Mouse (Mus musculus) hindbrain, postnatal 0 days (tissue): ENCODE measurements around the gene Gm6583. TPM values are rescaled to one million over a fixed set of nuclear protein-coding genes. Genes with fewer than 3 reads are reported as not detected.

Source experiments
- ATAC-seq: fragments of 200-750 bp; cut with Nextera tagmentation; 2 replicates; pipeline ENCODE4 v1.8.0; 2017; ENCODE audit warnings: mild to moderate bottlenecking, moderate TSS enrichment, moderate library complexity
- DNase-seq: peaks from one replicate; pipeline ENCODE4 v3.0.0-alpha.2; 2015; ENCODE audit warnings: low spot score
- H3K27ac ChIP-seq: fragments of 300-500 bp; sonication (generic); 2 replicates; pipeline ENCODE4 v1.5.1; 2014; ENCODE audit warnings: mild to moderate bottlenecking
- H3K27me3 ChIP-seq: fragments of 300-500 bp; sonication (generic); 2 replicates; pipeline ENCODE4 v1.6.1; 2014; ENCODE audit warnings: low read length, mixed read lengths; ENCODE audit not compliant: insufficient read depth
- H3K36me3 ChIP-seq: fragments of 300-500 bp; sonication (generic); 2 replicates; pipeline ENCODE4 v1.6.1; 2014; ENCODE audit warnings: low read length, mixed read lengths; ENCODE audit not compliant: insufficient read depth
- H3K4me1 ChIP-seq: fragments of 300-500 bp; sonication (generic); 2 replicates; pipeline ENCODE4 v1.6.1; 2014; ENCODE audit warnings: antibody characterized with exemption, low read length, mixed read lengths; ENCODE audit not compliant: insufficient read depth
- H3K4me2 ChIP-seq: fragments of 300-500 bp; sonication (generic); 2 replicates; pipeline ENCODE4 v1.6.1; 2014; ENCODE audit warnings: low read depth, mild to moderate bottlenecking, low read length, moderate library complexity, mixed read lengths
- H3K4me3 ChIP-seq: fragments of 300-500 bp; sonication (generic); 2 replicates; pipeline ENCODE4 v1.5.1; 2014; ENCODE audit warnings: low read length
- H3K9ac ChIP-seq: fragments of 300-500 bp; sonication (generic); replicated peaks from 2 replicates; pipeline ENCODE4 v1.6.1; 2014; ENCODE audit warnings: mild to moderate bottlenecking, low read length, moderate library complexity, mixed read lengths
- H3K9me3 ChIP-seq: fragments of 300-500 bp; sonication (generic); 2 replicates; pipeline ENCODE4 v1.6.1; 2016; ENCODE audit warnings: low read length, mixed read lengths
- CTCF ChIP-seq: IDR thresholded peaks from 2 replicates; pipeline ENCODE4 v1.5.1; 2016; ENCODE audit warnings: antibody characterized with exemption, control low read depth, low read depth
- WGBS: fragments of 180-500 bp; shearing (Covaris S2); extraction: QIAGEN DNeasy Blood & Tissue Kit; methylation state at CpG from one replicate; pipeline ENCODE4 v1.1.7; 2014; 5-methylcytosine and 5-hydroxymethylcytosine counted together
- polyA plus RNA-seq: library from polyadenylated mRNA; unstranded; fragments of >200 nt; fragmentation: Nextera tagmentation; extraction: Ambion mirVana; gene quantifications from 2 replicates; pipeline ENCODE4 v1.2.1, GENCODE M21; 2015
- total RNA-seq: library from RNA; depleted of rRNA; stranded (reverse); fragments of >200 nt; gene quantifications from 2 replicates; pipeline ENCODE4 v1.2.3, GENCODE M21; 2014

Gene Gm6583
- total and polyA plus RNA-seq, 2 experiments from 2014 or later, result 0.06 TPM; not detected in 1

DNA sequence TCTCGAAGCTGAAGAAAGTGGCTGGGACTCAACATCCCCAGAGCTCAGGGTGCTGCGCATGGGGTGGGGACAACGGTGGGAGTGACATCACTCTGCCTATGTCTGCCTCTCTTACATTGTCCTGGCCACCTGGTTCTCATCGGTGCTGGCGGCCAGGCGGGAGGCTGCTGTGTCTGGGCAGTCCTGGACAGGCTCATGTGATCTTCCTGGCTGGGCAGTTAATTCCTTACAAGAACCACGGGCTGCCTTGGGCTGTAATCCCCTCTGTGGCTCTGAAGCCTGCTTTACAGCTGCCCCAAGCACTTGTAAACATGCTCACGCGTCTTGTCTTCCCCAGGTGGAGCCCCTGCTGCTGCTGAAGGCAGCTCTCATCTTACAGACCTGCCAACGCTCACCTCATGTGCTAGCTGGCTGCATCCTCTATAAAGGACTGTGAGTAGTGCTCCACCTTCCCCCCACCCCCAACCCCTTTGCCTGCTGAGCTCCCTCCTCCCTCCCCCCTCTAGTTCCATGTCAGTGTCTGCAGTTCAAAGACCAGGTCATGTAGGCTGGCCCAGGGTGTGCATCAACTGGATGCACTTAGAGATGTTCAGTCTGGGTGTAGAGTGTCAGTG lies 8.5 kb upstream of the Gm6583 start:
- Histone ChIP-seq H3K9me3 (0 out of 2 replicates have a peak, but pooled peaks cover 2% of the 10 kb centered on the region), H3K27ac (no peak overlapping the region), H3K4me3 (no peak overlapping the region), H3K4me1 (peaks cover 6% of the 10 kb centered on the region; the same call in 1 of the 2 replicates), H3K9ac (no peak overlapping the region), H3K4me2 (no peak overlapping the region), H3K36me3 (peaks cover 19% of the 10 kb centered on the region; the same call in 1 of the 2 replicates), H3K27me3 (no peaks in the 10 kb centered on the region)
- no peak for ATAC-seq
- no peak for TF ChIP-seq CTCF
- 67% methylated on average over 10 of the region's 10 CpGs for WGBS
- no peak for DNase-seq

DNA sequence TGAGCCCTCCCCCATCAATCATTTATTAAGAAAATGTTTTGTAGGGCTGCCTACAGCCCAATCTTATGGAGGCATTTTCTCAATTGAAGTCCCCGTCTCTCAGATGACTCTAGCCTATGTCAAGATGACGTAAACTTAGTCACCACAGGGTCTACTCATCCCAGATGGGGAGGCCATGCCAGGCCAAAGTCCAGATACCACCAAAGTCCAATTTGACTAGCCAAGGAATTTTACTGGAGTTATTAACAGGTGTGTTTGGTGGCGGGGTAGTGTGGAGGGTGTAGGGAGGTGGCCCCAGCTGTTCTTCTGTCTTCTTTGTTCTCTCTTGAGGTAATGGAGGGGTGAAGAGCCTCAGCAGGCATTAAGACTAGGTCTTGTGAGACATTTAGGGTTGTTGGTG lies 4.2 kb upstream of the Gm6583 start:
- WGBS, result 98% methylated on average over 3 of the region's 3 CpGs
- no peak overlapping the region for H3K4me3 ChIP-seq
- TF ChIP-seq CTCF, result no peak
- no peak overlapping the region for H3K27ac ChIP-seq
- H3K4me1 ChIP-seq, result no peaks in the 10 kb centered on the region
- H3K9me3 ChIP-seq, result 0 out of 2 replicates have a peak, but pooled peaks cover 2% of the 10 kb centered on the region
- ATAC-seq (no peak), DNase-seq (no peak)
- H3K36me3 ChIP-seq, result peaks cover 17% of the 10 kb centered on the region; the same call in 1 of the 2 replicates
- no peak overlapping the region for H3K4me2 ChIP-seq
- H3K9ac ChIP-seq, result no peak overlapping the region
- H3K27me3 ChIP-seq, result no peaks in the 10 kb centered on the region

DNA sequence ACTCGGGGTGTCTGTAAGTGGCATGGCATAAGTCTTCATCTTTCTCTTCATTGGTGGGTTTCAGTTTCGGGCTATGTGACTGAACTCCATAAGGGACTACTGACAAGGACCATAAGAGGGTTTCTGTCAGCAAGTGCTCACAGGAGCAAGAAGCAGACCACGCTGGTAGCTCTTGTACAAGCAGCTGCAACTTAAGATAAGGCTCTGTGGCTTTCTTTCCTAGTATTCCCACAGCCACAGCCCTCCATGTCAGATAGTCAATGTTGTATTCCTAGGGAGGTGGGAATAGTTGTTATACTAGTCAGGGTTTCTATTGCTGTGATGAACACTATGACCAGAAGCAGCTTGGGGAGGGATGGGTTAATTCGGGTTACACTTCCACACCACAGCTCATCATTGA lies 3.7 kb upstream of the Gm6583 start:
- Histone ChIP-seq H3K9me3 (0 out of 2 replicates have a peak, but pooled peaks cover 2% of the 10 kb centered on the region), H3K27ac (no peak overlapping the region), H3K27me3 (no peaks in the 10 kb centered on the region), H3K4me1 (no peaks in the 10 kb centered on the region), H3K36me3 (peaks cover 21% of the 10 kb centered on the region), H3K9ac (no peak overlapping the region), H3K4me3 (no peak overlapping the region), H3K4me2 (no peak overlapping the region)
- ATAC-seq (no peak), DNase-seq (no peak)
- no peak for TF ChIP-seq CTCF
- 95% methylated on average over 4 of the region's 4 CpGs for WGBS

DNA sequence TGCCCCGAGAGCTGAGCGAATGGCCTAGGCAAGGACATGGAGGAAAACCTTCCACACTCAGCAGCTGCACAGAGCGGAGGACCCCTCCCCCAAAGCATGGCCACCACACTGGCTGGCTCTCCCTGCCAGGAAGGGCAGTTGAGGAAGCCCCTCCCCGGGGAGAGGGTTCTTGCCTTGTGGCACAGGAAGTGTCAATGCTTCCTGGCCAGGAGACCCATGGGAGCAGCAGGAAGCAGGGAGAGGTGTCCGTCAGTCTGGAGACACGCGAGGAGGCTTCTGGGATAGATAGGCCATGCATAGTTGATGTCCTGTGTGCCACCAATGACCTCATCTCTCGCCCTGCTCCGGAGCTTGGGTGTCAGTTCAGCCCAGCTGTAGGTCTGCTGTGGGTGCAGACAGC lies 489 bp upstream of the Gm6583 start:
- Histone ChIP-seq H3K4me1 (no peaks in the 10 kb centered on the region), H3K4me2 (no peak overlapping the region), H3K4me3 (no peak overlapping the region), H3K27me3 (no peaks in the 10 kb centered on the region), H3K36me3 (peaks cover 27% of the 10 kb centered on the region), H3K9ac (no peak overlapping the region), H3K27ac (no peak overlapping the region), H3K9me3 (no peaks in the 10 kb centered on the region)
- 90% methylated on average over 9 of the region's 9 CpGs for WGBS
- no peak for TF ChIP-seq CTCF
- peak; percentile 29; the same call in 1 of the 2 replicates for ATAC-seq
- no peak for DNase-seq

DNA sequence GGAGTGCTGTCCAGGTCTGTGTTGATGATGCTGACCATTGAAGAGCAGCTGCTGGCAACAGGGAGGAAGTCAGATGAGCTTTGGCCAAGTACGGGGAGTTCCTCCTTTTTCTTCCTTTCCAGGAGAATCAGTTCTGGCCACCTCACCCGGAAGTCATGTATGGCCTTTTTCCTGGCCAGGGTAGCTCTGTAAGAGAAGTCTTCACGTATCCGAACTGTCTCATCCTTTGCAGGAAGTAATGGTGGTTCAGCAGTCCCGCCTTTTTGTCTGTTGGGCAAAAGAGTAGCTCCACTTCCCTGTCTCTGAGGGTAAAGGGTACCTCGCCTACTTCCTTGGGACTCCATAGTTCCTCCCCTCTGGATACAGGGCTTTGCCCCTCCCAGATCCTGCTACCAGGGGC lies 340 bp downstream of the Gm6583 start:
- Histone ChIP-seq H3K4me1 (no peaks in the 10 kb centered on the region), H3K36me3 (peaks cover 31% of the 10 kb centered on the region), H3K27ac (no peak overlapping the region), H3K4me2 (no peak overlapping the region), H3K4me3 (no peak overlapping the region), H3K9me3 (no peaks in the 10 kb centered on the region), H3K27me3 (no peaks in the 10 kb centered on the region), H3K9ac (no peak overlapping the region)
- ATAC-seq (peak; percentile 21; the same call in 1 of the 2 replicates), DNase-seq (no peak)
- 94% methylated on average over 6 of the region's 6 CpGs for WGBS
- no peak for TF ChIP-seq CTCF

DNA sequence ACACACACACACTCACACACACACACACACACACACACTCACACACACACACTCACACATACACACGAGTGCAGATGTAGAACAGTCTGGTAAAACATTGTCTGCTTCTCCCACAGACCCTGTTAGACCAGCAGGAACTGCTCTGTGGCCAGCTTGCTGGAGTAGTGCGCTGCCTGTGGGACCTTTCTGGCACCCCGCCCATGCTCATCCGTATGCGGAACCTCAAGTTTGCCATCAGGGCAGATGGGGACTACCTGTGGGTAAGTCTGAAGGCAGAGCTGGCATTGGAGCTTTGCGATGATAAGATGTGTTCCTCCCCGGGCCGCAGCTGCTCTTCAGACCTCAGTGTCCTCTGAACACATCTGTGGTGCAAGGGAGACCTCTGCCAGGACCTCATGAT lies 6.7 kb downstream of the Gm6583 start:
- TF ChIP-seq CTCF, result no peak
- H3K4me3 ChIP-seq, result no peak overlapping the region
- H3K9ac ChIP-seq, result no peak overlapping the region
- H3K27me3 ChIP-seq, result no peaks in the 10 kb centered on the region
- 0 out of 2 replicates have a peak, but pooled peaks cover 6% of the 10 kb centered on the region for H3K4me1 ChIP-seq
- no peak overlapping the region for H3K4me2 ChIP-seq
- no peaks in the 10 kb centered on the region for H3K9me3 ChIP-seq
- H3K27ac ChIP-seq, result no peak overlapping the region
- 71% methylated on average over 8 of the region's 8 CpGs for WGBS
- H3K36me3 ChIP-seq, result peaks cover 36% of the 10 kb centered on the region; the same call in 1 of the 2 replicates
- ATAC-seq (no peak), DNase-seq (peak; percentile 31)
